Mouse (Mus musculus) testis, adult 2 months (tissue): Measurements from ENCODE around the gene Zdhhc9. TPM values are rescaled to one million over a fixed set of nuclear protein-coding genes. Genes with fewer than 3 reads are reported as not detected.

ENCODE experiments used
- H3K27ac ChIP-seq: fragments of 200-500 bp; 2 replicates; pipeline ENCODE4 v1.5.1; 2012; ENCODE audit warnings: low read depth, low read length; ENCODE audit not compliant: control insufficient read depth, insufficient read depth
- H3K27me3 ChIP-seq: fragments of 200-500 bp; 2 replicates; pipeline ENCODE4 v1.6.1; 2012; ENCODE audit warnings: mild to moderate bottlenecking, low read length, moderate library complexity; ENCODE audit not compliant: control insufficient read depth, insufficient read depth
- H3K36me3 ChIP-seq: fragments of 200-500 bp; 2 replicates; pipeline ENCODE4 v1.6.1; 2012; ENCODE audit warnings: mild to moderate bottlenecking, low read length; ENCODE audit not compliant: control insufficient read depth, insufficient read depth
- H3K4me1 ChIP-seq: fragments of 200-500 bp; 2 replicates; pipeline ENCODE4 v1.6.1; 2012; ENCODE audit warnings: low read length; ENCODE audit not compliant: control insufficient read depth, insufficient read depth
- H3K4me3 ChIP-seq: fragments of 200-500 bp; 2 replicates; pipeline ENCODE4 v1.5.1; 2012; ENCODE audit warnings: low read depth, mild to moderate bottlenecking, low read length, moderate library complexity, mixed read lengths; ENCODE audit not compliant: control insufficient read depth
- CTCF ChIP-seq: fragments of 200-500 bp; IDR thresholded peaks from 2 replicates; pipeline ENCODE4 v1.5.1; 2012; ENCODE audit warnings: low read depth, mild to moderate bottlenecking, inconsistent platforms, low read length, moderate library complexity; ENCODE audit not compliant: control insufficient read depth, insufficient read depth, insufficient replicate concordance
- POLR2A ChIP-seq: fragments of 200-500 bp; IDR thresholded peaks from 2 replicates; pipeline ENCODE4 v1.6.1; 2012; ENCODE audit warnings: low read depth, mild to moderate bottlenecking, inconsistent platforms, low read length, moderate library complexity; ENCODE audit not compliant: control insufficient read depth
- polyA plus RNA-seq: library from polyadenylated mRNA; depleted of rRNA; stranded (reverse); fragments of >200 nt; gene quantifications from 2 replicates; pipeline ENCODE4 v1.2.3, GENCODE M21; 2012; rRNA removed

Zdhhc9 gene
- polyA plus RNA-seq, result 8.5 and 12.9 TPM in 2 replicates

DNA sequence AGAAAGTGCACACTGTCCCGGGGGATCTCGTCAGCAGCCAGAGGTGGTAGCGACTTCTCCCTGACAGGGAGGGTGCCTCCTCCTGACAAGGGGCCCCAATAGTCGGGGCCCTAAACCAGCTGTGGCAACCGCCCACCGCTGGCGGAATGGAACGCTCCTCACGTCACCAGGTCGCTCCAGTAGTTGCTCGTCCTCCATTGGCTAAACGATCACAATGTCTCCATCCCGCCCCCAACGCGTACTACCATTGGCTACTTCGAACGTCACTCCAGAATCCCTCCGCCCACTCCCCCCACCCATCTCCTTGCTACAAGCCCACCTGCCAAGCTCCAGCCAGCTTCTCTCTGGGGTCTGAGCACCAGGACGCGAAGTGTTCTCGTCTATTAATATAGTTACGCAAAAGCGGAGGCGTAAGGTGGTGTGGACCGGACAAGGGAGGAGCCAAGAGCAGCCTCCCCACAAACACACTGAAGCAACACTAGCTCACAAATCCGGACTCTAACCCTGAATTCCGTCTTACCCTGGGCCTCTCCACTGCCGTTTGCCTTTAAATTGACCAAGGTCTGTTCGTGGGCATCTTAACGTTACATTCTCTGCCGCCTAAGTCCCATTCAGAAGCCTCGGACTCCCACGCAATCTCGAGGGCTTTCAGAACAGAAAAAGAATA, at the start of gene Zdhhc9:
Gene Zdhhc9 (minus strand): TSS at position 360 of the 667 bp plus-strand sequence.
- peak; percentile 51 for TF ChIP-seq POLR2A
- TF ChIP-seq CTCF, result no peak
- peak within 1 kb of the TSS; percentile 18 for H3K27ac ChIP-seq
- peak within 1 kb of the TSS; percentile 86 for H3K4me3 ChIP-seq
- H3K27me3 ChIP-seq, result no peaks in the 10 kb centered on the region
- H3K36me3 ChIP-seq, result no peaks in the 10 kb centered on the region
- 0 out of 2 replicates have a peak, but pooled peaks cover 2% of the 10 kb centered on the region for H3K4me1 ChIP-seq

DNA sequence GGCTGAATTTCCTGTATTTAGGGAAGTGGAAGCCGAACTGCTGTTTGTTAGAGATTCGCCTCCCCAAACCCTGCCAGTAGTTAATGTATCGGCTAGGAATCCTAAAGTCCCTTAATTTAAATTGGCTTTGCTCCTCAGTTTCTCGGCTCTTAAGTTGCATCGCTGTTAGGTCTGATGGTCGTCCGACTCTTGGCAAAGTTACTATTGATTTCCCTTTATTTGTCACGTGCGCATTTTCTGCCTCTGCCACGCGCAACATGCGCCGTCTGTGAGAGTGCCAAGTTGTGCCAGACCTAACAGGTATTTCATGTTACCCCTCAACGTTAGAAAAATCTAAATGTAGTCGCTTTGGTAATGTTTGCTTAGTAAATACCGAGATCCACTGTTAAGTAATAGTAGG, 48.3 kb upstream of the Zdhhc9 start:
- Histone ChIP-seq H3K36me3 (no peaks in the 10 kb centered on the region), H3K27ac (peak overlapping the region; percentile 29), H3K4me3 (peak overlapping the region; percentile 88), H3K4me1 (peaks cover 2% of the 10 kb centered on the region; the same call in 1 of the 2 replicates), H3K27me3 (no peaks in the 10 kb centered on the region)
- TF ChIP-seq POLR2A, result no peak
- TF ChIP-seq CTCF, result no peak

DNA sequence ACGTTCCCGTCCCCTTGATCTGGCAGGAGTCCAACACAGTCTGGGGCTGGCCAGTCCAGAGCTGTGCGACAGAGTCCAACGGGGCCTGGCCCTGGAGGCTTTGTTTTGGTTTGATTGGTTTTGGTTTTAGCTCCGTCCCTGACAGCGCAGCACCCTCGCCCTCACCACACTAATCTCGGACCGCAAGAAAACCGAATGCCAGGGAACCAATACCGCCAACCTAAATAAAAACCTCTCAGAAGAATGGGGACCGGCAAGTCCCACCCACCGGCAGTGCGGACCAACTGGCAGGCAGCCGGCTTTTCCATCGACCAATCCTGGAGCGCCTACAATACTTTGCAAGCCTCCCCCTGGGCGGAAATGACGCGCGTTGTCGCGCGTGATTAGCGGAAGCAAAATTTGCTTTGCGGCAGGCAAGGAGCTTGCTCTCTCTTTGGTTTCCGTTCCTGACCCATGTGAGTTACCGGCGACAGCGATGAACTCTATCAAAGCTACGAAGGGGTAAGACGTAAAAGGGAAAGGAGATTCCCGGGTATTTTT, 47.9 kb upstream of the Zdhhc9 start, which contains the start of gene Utp14a:
Gene Utp14a (plus strand): TSS at position 395 of the 540 bp plus-strand sequence.
- Histone ChIP-seq H3K36me3 (no peaks in the 10 kb centered on the region), H3K27me3 (no peaks in the 10 kb centered on the region), H3K27ac (peak within 1 kb of the TSS; percentile 57), H3K4me3 (peak within 1 kb of the TSS; percentile 88), H3K4me1 (peaks cover 2% of the 10 kb centered on the region; the same call in 1 of the 2 replicates)
- TF ChIP-seq CTCF (no peak), POLR2A (peak; percentile 33; the same call in 1 of the 2 replicates)

DNA sequence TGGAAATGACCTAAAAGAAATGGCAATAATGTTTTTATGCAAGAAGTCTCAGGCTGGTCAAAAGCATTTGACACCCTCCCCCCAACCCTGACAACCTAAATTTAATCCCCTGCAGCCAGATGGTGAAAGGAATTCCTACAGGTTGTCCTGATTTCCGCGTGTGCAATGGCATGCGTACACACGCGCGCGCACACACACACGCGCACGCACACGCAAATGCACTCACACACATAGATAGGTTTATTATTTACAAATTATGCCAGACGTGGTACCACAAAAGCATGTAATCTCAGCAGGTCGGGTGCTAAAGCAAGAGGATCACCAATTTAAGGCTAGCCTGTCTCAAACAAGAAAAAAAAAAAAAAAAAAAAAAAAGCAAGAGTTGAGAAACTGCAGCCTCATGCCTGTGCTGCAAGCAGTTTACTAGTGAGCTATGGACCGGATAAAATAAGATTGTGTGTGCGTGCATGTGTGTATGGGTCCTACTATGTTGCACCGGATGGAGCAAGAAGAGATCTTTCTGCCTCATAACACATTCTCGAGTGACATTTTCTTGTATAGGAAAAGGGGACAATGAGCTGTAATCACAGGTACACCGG, 47.3 kb upstream of the Zdhhc9 start:
- TF ChIP-seq CTCF, result no peak
- TF ChIP-seq POLR2A, result no peak
- Histone ChIP-seq H3K27ac (peak overlapping the region; percentile 57), H3K27me3 (no peaks in the 10 kb centered on the region), H3K4me3 (peak overlapping the region; percentile 88), H3K36me3 (no peaks in the 10 kb centered on the region), H3K4me1 (peaks cover 2% of the 10 kb centered on the region; the same call in 1 of the 2 replicates)

DNA sequence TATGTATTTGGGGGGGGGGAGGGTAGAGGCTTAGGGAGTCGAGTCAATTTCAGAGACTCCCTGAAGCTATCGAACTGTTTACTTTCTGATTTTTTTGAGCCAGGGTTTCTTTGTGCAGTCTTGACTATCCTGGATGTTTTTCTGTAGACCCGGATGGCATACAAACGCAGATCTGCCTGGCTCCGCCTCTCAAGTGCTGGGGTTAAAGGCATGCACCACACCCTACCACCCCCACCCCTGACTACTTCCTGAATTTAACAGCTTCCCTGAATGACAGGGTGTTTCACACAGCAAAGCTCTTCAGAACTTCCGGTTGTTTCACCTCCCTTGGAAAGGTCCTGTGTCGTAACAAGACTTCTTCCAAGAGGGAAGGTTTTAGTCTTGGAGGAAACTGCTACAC, 25.7 kb upstream of the Zdhhc9 start:
- H3K36me3 ChIP-seq, result no peaks in the 10 kb centered on the region
- H3K27ac ChIP-seq, result no peak overlapping the region
- H3K4me3 ChIP-seq, result no peak overlapping the region
- no peaks in the 10 kb centered on the region for H3K27me3 ChIP-seq
- no peak for TF ChIP-seq POLR2A
- no peak for TF ChIP-seq CTCF
- H3K4me1 ChIP-seq, result no peaks in the 10 kb centered on the region

DNA sequence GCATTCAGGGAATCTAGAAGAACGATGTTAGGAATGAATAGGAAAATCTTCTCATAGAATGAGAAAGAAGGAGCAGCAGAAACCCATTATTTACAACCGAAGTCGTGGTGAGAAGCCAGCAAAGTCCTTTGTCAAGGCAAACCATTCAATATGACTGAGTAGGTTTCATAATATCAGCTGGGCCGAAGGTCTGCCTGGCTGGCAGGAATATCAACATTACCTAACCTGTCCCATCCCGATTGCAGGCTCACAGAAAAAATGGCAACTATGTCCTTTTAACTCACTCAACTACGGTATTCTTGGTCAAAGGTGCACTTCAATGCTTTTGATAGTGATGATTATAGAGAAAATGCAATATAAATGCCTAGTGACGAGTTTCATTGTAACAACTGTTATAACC, 17.5 kb upstream of the Zdhhc9 start:
- no peaks in the 10 kb centered on the region for H3K4me1 ChIP-seq
- TF ChIP-seq POLR2A (no peak), CTCF (no peak)
- H3K36me3 ChIP-seq, result no peaks in the 10 kb centered on the region
- H3K27ac ChIP-seq, result no peak overlapping the region
- H3K27me3 ChIP-seq, result no peaks in the 10 kb centered on the region
- H3K4me3 ChIP-seq, result no peak overlapping the region

DNA sequence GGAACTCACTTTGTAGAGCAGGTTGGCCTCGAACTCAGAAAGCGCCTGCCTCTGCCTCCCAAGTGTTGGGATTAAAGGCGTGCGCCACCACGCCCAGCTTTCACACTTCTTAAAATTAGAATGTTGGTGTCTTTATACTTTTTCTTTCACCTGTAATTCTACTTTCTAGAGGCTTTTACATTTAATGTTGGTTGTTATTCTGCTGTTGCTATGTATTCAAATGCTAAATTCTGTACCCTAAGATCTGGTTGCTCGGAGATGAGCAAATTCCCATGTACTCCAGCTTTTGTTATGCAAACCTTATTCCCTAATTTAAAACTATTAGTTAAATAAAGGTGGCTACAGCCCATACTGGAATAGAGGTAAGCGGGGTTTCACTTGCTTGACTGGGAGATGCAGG, 14.0 kb upstream of the Zdhhc9 start:
- Histone ChIP-seq H3K4me3 (no peak overlapping the region), H3K36me3 (no peaks in the 10 kb centered on the region), H3K27me3 (no peaks in the 10 kb centered on the region), H3K27ac (no peak overlapping the region), H3K4me1 (no peaks in the 10 kb centered on the region)
- TF ChIP-seq CTCF, result no peak
- no peak for TF ChIP-seq POLR2A
